Mouse (Mus musculus) central nervous system, embryonic 14 days (tissue): ENCODE data around the gene Lrrc46. TPM values are rescaled to one million over a fixed set of nuclear protein-coding genes. Genes with fewer than 3 reads are reported as not detected.

Experiments used
- polyA plus RNA-seq: library from polyadenylated mRNA; depleted of rRNA; stranded (reverse); fragments of >200 nt; gene quantifications from 2 replicates; pipeline ENCODE4 v1.2.3, GENCODE M21; 2012; rRNA removed

The Lrrc46 gene
- 2.0 and 2.8 TPM in 2 replicates for polyA plus RNA-seq

GRCm38 (mm10) chr11:97041022-97041899, at the start of gene Lrrc46, which contains the start of gene Mrpl10:
Lrrc46 (minus strand) TSS chr11:97041407.
Mrpl10 (plus strand) TSS chr11:97041560.

GRCm38 (mm10) chr11:97050216-97050943, 9.2 kb upstream of the Lrrc46 start, which contains the start of gene Osbpl7:
Osbpl7 (plus strand) TSS chr11:97050628.

GRCm38 (mm10) chr11:97029686-97030417, 11.4 kb downstream of the Lrrc46 start, which contains the start of gene Scrn2:
Scrn2 (plus strand) TSS chr11:97029938.

GRCm38 (mm10) chr11:97013121-97013670, 28.0 kb downstream of the Lrrc46 start, which contains the start of gene Sp6:
Sp6 (plus strand) TSS chr11:97013394.

Other genes with a start within 250 kb of the Lrrc46 start
- gene Nfe2l1, start 211.4 kb downstream of the Lrrc46 start, polyA plus RNA-seq, result 69.7 and 81.1 TPM in 2 replicates
- gene Copz2, start 191.5 kb downstream of the Lrrc46 start, polyA plus RNA-seq, result 17.9 and 45.4 TPM in 2 replicates
- 88.3 and 96.2 TPM in 2 replicates for gene Cdk5rap3, start 124.9 kb downstream of the Lrrc46 start, polyA plus RNA-seq
- 0.35 TPM in 1 of 2 replicates, not detected in the other for gene Prr15l, start 113.3 kb downstream of the Lrrc46 start, polyA plus RNA-seq
- 12.3 and 13.8 TPM in 2 replicates for gene Pnpo, start 97.4 kb downstream of the Lrrc46 start, polyA plus RNA-seq
- 12.6 and 15.4 TPM in 2 replicates for gene Sp2, start 58.4 kb downstream of the Lrrc46 start, polyA plus RNA-seq
- gene Sp6, start 28.0 kb downstream of the Lrrc46 start, polyA plus RNA-seq, result 0.54 and 1.0 TPM in 2 replicates
- gene Scrn2, start 11.5 kb downstream of the Lrrc46 start, polyA plus RNA-seq, result 14.2 and 15.7 TPM in 2 replicates
- gene Mrpl10, start 153 bp upstream of the Lrrc46 start, polyA plus RNA-seq, result 59.5 and 60.3 TPM in 2 replicates
- gene Osbpl7, start 9.2 kb upstream of the Lrrc46 start, polyA plus RNA-seq, result 14.3 and 14.8 TPM in 2 replicates
- 0.10 and 0.17 TPM in 2 replicates for gene Tbx21, start 73.9 kb upstream of the Lrrc46 start, polyA plus RNA-seq
- 53.9 and 64.0 TPM in 2 replicates for gene Tbkbp1, start 110.1 kb upstream of the Lrrc46 start, polyA plus RNA-seq
- 135 and 137 TPM in 2 replicates for gene Kpnb1, start 146.5 kb upstream of the Lrrc46 start, polyA plus RNA-seq
- gene Npepps, start 239.2 kb upstream of the Lrrc46 start, polyA plus RNA-seq, result 102 and 105 TPM in 2 replicates